Mouse (Mus musculus): Measurements from ENCODE around the gene Slc39a5. TPM values are rescaled to one million over a fixed set of nuclear protein-coding genes. Genes with fewer than 3 reads are reported as not detected.

Gene Slc39a5
- total and polyA plus RNA-seq, 3 experiments, result not detected

DNA sequence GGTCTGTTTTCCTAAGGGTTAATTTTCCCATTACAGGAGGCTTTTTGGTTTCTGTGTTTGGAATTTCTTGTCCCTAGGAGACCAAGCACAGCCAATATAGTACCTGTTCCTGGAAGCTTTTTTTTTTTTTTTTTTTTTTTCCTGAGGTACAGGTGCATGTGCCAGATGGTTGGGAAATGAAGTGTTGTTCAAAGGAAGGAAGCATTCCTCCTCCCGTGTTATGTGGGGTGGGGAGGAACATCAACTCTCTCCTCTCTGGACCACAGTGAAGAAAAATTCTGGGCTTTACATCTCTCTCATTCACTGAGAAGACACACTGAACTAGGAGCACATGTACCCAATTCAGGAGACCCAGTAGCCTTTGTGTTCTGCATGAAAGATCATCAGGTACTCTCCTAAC, 12.0 kb upstream of the Slc39a5 start:
- no peak overlapping the region for H3K4me3 ChIP-seq
- intact Hi-C loops (cut with DNase I), result loop anchor here (5.0 kb wide), 1 partner anchor 114 kb away; the partner anchor contains the start of gene Esyt1
- H3K36me3 ChIP-seq (ENCODE audit: control insufficient read depth, insufficient read depth, low read length), result no peaks in the 10 kb centered on the region
- no peaks in the 10 kb centered on the region for H3K79me2 ChIP-seq (replicated peaks; ENCODE audit: control insufficient read depth, insufficient read depth, low read length)
- peaks cover 5% of the 10 kb centered on the region for H3K4me1 ChIP-seq (ENCODE audit: control insufficient read depth, insufficient read depth, low read length)
- WGBS, result 24% methylated on average over 1 of the region's 1 CpGs
- TF ChIP-seq EP300 (IDR thresholded peaks at IDR 0.05; ENCODE audit: insufficient read depth, low read depth, low read length) (no peak), CTCF (IDR thresholded peaks at IDR 0.05) (no peak), POLR2A (IDR thresholded peaks at IDR 0.05; ENCODE audit: insufficient read depth, low read depth, low read length) (no peak)
- H3K9ac ChIP-seq (ENCODE audit: low read depth, low read length), result no peak overlapping the region
- no peak for DNase-seq
- no peak overlapping the region for H3K27ac ChIP-seq
- no peaks in the 10 kb centered on the region for H3K27me3 ChIP-seq (ENCODE audit: control insufficient read depth, insufficient read depth, low read length)

- no peak overlapping the region for H3K9ac ChIP-seq (ENCODE audit: low read depth, low read length)
- DNase-seq, result no peak
- 21% methylated on average over 1 of the region's 1 CpGs for WGBS
- peak overlapping the region; percentile 63 for H3K4me3 ChIP-seq
- no peaks in the 10 kb centered on the region for H3K79me2 ChIP-seq (replicated peaks; ENCODE audit: control insufficient read depth, insufficient read depth, low read length)
- peaks cover 5% of the 10 kb centered on the region for H3K4me1 ChIP-seq (ENCODE audit: control insufficient read depth, insufficient read depth, low read length)
- H3K27me3 ChIP-seq (ENCODE audit: control insufficient read depth, insufficient read depth, low read length), result no peaks in the 10 kb centered on the region
- TF ChIP-seq EP300 (IDR thresholded peaks at IDR 0.05; ENCODE audit: insufficient read depth, low read depth, low read length) (no peak), POLR2A (IDR thresholded peaks at IDR 0.05; ENCODE audit: insufficient read depth, low read depth, low read length) (no peak)
- H3K36me3 ChIP-seq (ENCODE audit: control insufficient read depth, insufficient read depth, low read length), result no peaks in the 10 kb centered on the region
- peak overlapping the region; percentile 89; the same call in 1 of the 2 replicates for H3K27ac ChIP-seq
- intact Hi-C loops (cut with DNase I), result loop anchor here (5.0 kb wide), 1 partner anchor 115 kb away; the partner anchor contains the start of gene Esyt1
Observed at GRCm38 (mm10) chr10:128412558-128412957, 11.5 kb upstream of the Slc39a5 start.

- Histone ChIP-seq H3K4me1 (ENCODE audit: control insufficient read depth, insufficient read depth, low read length) (peaks cover 5% of the 10 kb centered on the region), H3K4me3 (peak overlapping the region; percentile 63), H3K79me2 (replicated peaks; ENCODE audit: control insufficient read depth, insufficient read depth, low read length) (no peaks in the 10 kb centered on the region), H3K27me3 (ENCODE audit: control insufficient read depth, insufficient read depth, low read length) (no peaks in the 10 kb centered on the region), H3K36me3 (ENCODE audit: control insufficient read depth, insufficient read depth, low read length) (no peaks in the 10 kb centered on the region), H3K27ac (peak overlapping the region; percentile 89), H3K9ac (ENCODE audit: low read depth, low read length) (peak overlapping the region; percentile 69)
- TF ChIP-seq EP300 (IDR thresholded peaks at IDR 0.05; ENCODE audit: insufficient read depth, low read depth, low read length) (no peak), POLR2A (IDR thresholded peaks at IDR 0.05; ENCODE audit: insufficient read depth, low read depth, low read length) (no peak), CTCF (IDR thresholded peaks at IDR 0.05) (no peak)
- peak in 1 of 2 experiments; percentile 41 for DNase-seq
- intact Hi-C loops (cut with DNase I), result loop anchor here (5.0 kb wide), 1 partner anchor 115 kb away; the partner anchor contains the start of gene Esyt1
- 3% methylated on average over 14 of the region's 14 CpGs for WGBS
Observed at GRCm38 (mm10) chr10:128412055-128412381, 11.0 kb upstream of the Slc39a5 start.

GRCm38 (mm10) chr10:128411211-128412054, 10.4 kb upstream of the Slc39a5 start, which contains the start of the genes Nabp2 and Rnf41:
Gene Nabp2 (minus strand): TSS chr10:128411492.
Gene Rnf41 (plus strand): TSS chr10:128411657.
- intact Hi-C loops (cut with DNase I), result loop anchor here (5.0 kb wide), 1 partner anchor 116 kb away; the partner anchor contains the start of gene Esyt1
- Histone ChIP-seq H3K27ac (peak within 1 kb of the TSS; percentile 89), H3K4me3 (peak within 1 kb of the TSS; percentile 63), H3K36me3 (ENCODE audit: control insufficient read depth, insufficient read depth, low read length) (no peaks in the 10 kb centered on the region), H3K4me1 (ENCODE audit: control insufficient read depth, insufficient read depth, low read length) (peaks cover 5% of the 10 kb centered on the region), H3K79me2 (replicated peaks; ENCODE audit: control insufficient read depth, insufficient read depth, low read length) (no peaks in the 10 kb centered on the region), H3K27me3 (ENCODE audit: control insufficient read depth, insufficient read depth, low read length) (no peaks in the 10 kb centered on the region), H3K9ac (ENCODE audit: low read depth, low read length) (peak within 1 kb of the TSS; percentile 77)
- peak; percentile 97 to 99 for DNase-seq
- WGBS, result under 1% methylated on average over 50 of the region's 50 CpGs
- TF ChIP-seq CTCF (IDR thresholded peaks at IDR 0.05) (no peak; the same call in 1 of the 2 replicates), EP300 (IDR thresholded peaks at IDR 0.05; ENCODE audit: insufficient read depth, low read depth, low read length) (0 out of 2 replicates have a peak, but pooled peaks have one; percentile 41), POLR2A (IDR thresholded peaks at IDR 0.05; ENCODE audit: insufficient read depth, low read depth, low read length) (peak; percentile 81)

- Histone ChIP-seq H3K9ac (ENCODE audit: low read depth, low read length) (peak overlapping the region; percentile 49; the same call in 1 of the 2 replicates), H3K27me3 (ENCODE audit: control insufficient read depth, insufficient read depth, low read length) (no peaks in the 10 kb centered on the region), H3K4me3 (peak overlapping the region; percentile 63), H3K27ac (peak overlapping the region; percentile 89), H3K36me3 (ENCODE audit: control insufficient read depth, insufficient read depth, low read length) (no peaks in the 10 kb centered on the region), H3K4me1 (ENCODE audit: control insufficient read depth, insufficient read depth, low read length) (peaks cover 5% of the 10 kb centered on the region), H3K79me2 (replicated peaks; ENCODE audit: control insufficient read depth, insufficient read depth, low read length) (no peaks in the 10 kb centered on the region)
- intact Hi-C loops (cut with DNase I), result loop anchor here (1.0 to 5.0 kb wide), 2 partner anchors 45 to 117 kb away; partner anchors contain the start of gene Esyt1
- TF ChIP-seq POLR2A (IDR thresholded peaks at IDR 0.05; ENCODE audit: insufficient read depth, low read depth, low read length) (no peak), EP300 (IDR thresholded peaks at IDR 0.05; ENCODE audit: insufficient read depth, low read depth, low read length) (no peak), CTCF (IDR thresholded peaks at IDR 0.05) (no peak)
- WGBS, result 14% methylated on average over 4 of the region's 4 CpGs
- no peak for DNase-seq
Observed at GRCm38 (mm10) chr10:128410560-128410845, 9.5 kb upstream of the Slc39a5 start.

Data from heart, adult 2 months (tissue).